Mouse (Mus musculus) heart, embryonic 10.5 days (tissue): ENCODE measurements at regions not wholly inside any gene's neighbourhood (a gene's known extent, or its start where the extent isn't known, plus 50 kb on each side); places are given as distances from the start of the nearest gene placed in this dataset.

Experiments
- DNase-seq: peaks from one replicate; pipeline ENCODE4 v3.0.0-alpha.2; 2017; ENCODE audit warnings: low spot score
- H3K27ac ChIP-seq: fragments of 300-500 bp; sonication (generic); 2 replicates; pipeline ENCODE4 v1.5.1; 2016; ENCODE audit warnings: mild to moderate bottlenecking
- H3K27me3 ChIP-seq: fragments of 300-500 bp; sonication (generic); 2 replicates; pipeline ENCODE4 v1.6.1; 2016; ENCODE audit warnings: mild to moderate bottlenecking; ENCODE audit not compliant: poor library complexity, insufficient read depth, severe bottlenecking
- H3K36me3 ChIP-seq: fragments of 300-500 bp; sonication (generic); 2 replicates; pipeline ENCODE4 v1.6.1; 2016; ENCODE audit warnings: mild to moderate bottlenecking, moderate library complexity
- H3K4me1 ChIP-seq: fragments of 300-500 bp; sonication (generic); 2 replicates; pipeline ENCODE4 v1.6.1; 2016; ENCODE audit warnings: mild to moderate bottlenecking
- H3K4me3 ChIP-seq: fragments of 300-500 bp; sonication (generic); 2 replicates; pipeline ENCODE4 v1.5.1; 2016; ENCODE audit warnings: mild to moderate bottlenecking, moderate library complexity
- H3K9me3 ChIP-seq: fragments of 300-500 bp; sonication (generic); 2 replicates; pipeline ENCODE4 v1.6.1; 2016; ENCODE audit warnings: mild to moderate bottlenecking, moderate library complexity
- WGBS: fragments of 180-500 bp; shearing (Covaris S2); methylation state at CpG from one replicate; pipeline ENCODE4 v1.1.7; 2016; 5-methylcytosine and 5-hydroxymethylcytosine counted together

DNA sequence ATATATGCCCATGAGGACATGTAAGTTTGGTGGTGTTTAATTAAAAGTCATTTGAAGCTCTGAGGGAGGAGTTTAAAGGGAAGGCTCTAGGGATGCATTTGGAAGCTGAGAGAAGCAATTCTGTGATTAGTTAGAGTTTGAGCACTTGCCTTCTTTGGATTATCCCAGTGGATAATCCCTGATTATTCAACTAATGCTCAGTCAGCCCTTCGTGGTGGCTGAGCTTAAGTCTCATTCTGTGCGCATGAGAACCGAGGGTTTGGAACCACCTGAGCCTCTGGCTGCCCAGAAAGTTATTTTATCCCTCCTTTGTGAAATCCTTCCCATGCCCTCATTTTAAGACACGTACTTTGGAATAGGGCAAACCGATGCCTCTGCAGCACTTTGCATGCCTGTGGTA, 285.9 kb downstream of the Dnajb9 start:
- Histone ChIP-seq H3K27me3 (no peaks in the 10 kb centered on the region), H3K4me1 (no peaks in the 10 kb centered on the region), H3K36me3 (no peaks in the 10 kb centered on the region), H3K27ac (no peak overlapping the region), H3K9me3 (no peaks in the 10 kb centered on the region), H3K4me3 (no peak overlapping the region)
- WGBS, result 72% methylated on average over 5 of the region's 5 CpGs
- DNase-seq, result no peak

DNA sequence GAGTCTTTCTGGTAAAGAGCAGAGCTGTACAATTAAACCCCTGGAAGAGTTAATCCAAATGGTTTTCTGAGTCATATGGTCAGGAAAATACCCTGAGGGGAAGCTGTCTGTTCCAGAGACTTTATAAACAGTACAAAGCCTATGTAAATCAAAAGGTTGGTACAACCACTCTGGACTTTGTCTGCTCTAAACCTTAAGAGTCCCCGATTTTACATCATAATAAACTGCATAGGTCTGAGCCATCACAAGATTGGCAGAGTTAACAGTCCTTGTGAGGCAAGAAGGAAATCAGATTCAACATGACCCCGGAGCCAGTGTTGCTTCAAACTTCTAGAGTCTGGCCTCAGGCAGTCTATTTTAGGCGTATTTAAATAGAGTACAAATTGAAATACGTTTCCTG, 289.7 kb downstream of the Dnajb9 start:
- 69% methylated on average over 4 of the region's 4 CpGs for WGBS
- Histone ChIP-seq H3K36me3 (no peaks in the 10 kb centered on the region), H3K27ac (no peak overlapping the region), H3K27me3 (no peaks in the 10 kb centered on the region), H3K9me3 (no peaks in the 10 kb centered on the region), H3K4me3 (no peak overlapping the region), H3K4me1 (no peaks in the 10 kb centered on the region)
- DNase-seq, result no peak

DNA sequence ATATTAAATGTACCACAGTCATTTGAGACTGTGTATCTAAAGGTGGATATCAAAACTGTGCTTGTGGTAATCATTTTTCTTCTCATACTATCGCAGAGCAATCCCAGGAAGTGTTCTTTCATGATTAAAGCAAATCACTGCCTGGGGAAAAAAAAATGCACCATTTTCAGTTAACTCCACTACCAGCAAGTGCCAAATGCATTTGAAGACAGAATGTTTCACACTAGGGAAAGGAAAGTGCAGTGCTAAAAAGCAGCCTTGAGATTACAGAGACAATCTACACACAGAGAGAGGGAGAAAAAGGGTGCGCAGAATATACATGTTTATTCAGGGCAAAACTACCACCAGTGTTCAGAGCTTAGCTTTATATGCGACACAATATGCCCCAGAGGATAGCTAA, 291.0 kb downstream of the Dnajb9 start:
- DNase-seq, result no peak
- H3K9me3 ChIP-seq, result no peaks in the 10 kb centered on the region
- WGBS, result 85% methylated on average over 3 of the region's 3 CpGs
- H3K27ac ChIP-seq, result no peak overlapping the region
- no peaks in the 10 kb centered on the region for H3K36me3 ChIP-seq
- H3K4me1 ChIP-seq, result no peaks in the 10 kb centered on the region
- no peak overlapping the region for H3K4me3 ChIP-seq
- H3K27me3 ChIP-seq, result no peaks in the 10 kb centered on the region

DNA sequence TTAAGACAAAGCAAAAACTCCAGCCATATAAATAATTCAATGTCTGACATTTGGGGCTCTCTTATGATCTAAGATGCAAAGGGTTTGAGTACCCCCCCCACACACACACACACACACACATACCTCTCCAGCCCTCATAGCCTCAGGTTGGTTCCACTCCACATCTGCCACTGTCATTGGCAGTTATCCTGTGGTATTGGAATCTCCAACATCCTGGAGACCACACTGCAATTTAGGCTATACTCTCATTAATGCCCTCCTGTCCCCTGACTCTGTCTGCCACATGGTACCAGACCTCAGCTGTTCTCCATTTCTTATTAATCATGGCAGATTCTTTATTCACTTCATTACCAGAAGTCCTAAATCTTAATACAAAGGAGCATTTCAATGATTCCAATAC, 293.3 kb downstream of the Dnajb9 start:
- no peak for DNase-seq
- Histone ChIP-seq H3K4me1 (no peaks in the 10 kb centered on the region), H3K9me3 (no peaks in the 10 kb centered on the region), H3K36me3 (no peaks in the 10 kb centered on the region), H3K4me3 (no peak overlapping the region), H3K27me3 (no peaks in the 10 kb centered on the region), H3K27ac (no peak overlapping the region)

DNA sequence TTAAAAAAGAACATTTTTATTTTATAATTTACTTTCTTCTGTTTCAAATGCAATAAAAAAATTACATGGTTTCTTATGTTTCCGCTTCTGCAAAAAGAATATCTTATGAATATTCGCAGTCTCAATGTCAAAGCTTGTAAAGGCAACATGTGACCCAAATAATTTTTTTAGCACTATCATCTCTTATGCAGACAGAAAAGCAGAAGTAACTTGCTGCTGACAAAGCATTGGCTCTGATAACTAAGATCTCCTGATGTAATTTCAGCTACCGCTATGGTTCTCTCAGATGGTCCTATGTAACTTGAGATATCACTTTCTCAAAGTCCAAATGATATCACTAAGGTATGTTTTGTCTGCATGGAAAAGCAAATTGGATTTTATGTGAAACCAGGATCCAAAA, 310.9 kb downstream of the Dnajb9 start:
- Histone ChIP-seq H3K27ac (no peak overlapping the region), H3K9me3 (no peaks in the 10 kb centered on the region)

DNA sequence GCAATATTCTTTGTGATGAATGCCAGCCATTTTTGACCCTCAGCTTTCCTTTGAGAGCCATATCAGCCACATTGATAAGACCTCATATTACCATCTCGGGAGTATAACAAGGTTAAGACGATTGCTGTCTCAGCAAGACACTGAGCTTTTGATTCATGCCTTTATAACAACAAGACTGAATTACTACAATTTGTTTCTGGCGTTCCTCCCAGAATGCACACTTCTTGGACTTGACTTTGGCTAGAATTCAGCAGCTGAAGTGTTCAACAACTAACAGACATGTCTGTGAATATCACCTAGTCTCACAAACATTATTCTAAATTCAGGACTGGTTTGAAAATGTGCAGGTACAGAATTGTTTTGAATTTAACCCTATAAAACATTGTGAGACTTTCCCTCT, 324.5 kb downstream of the Dnajb9 start:
- H3K27ac ChIP-seq, result no peak overlapping the region
- H3K4me3 ChIP-seq, result no peak overlapping the region
- 79% methylated on average over 3 of the region's 3 CpGs for WGBS
- no peaks in the 10 kb centered on the region for H3K27me3 ChIP-seq
- no peak for DNase-seq
- H3K4me1 ChIP-seq, result no peaks in the 10 kb centered on the region
- no peaks in the 10 kb centered on the region for H3K9me3 ChIP-seq
- H3K36me3 ChIP-seq, result no peaks in the 10 kb centered on the region

More for the DNA sequence above, 310.9 kb downstream of the Dnajb9 start:
- DNase-seq, result no peak
- 90% methylated on average over 3 of the region's 3 CpGs for WGBS
- H3K4me1 ChIP-seq, result no peaks in the 10 kb centered on the region
- no peak overlapping the region for H3K4me3 ChIP-seq
- H3K27me3 ChIP-seq, result no peaks in the 10 kb centered on the region
- no peaks in the 10 kb centered on the region for H3K36me3 ChIP-seq

DNA sequence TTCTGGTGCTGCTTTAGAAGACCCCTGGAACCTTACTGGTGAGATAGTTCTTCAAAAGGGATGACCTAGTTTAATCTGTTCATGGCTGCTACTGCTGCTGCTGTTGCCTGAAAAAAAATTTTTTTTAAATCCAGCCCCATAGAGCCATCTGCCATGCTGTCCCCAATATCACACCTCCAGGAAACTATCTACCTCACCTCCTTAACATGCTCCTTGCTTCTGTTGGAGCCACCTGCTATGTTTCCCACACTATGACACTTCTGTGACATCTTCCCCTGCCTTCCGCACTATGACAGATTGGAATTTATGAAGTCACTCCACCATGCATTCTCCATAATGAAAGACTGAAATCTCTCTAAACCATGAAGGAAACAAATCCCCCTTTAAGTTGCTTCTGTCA, 349.6 kb downstream of the Dnajb9 start:
- 87% methylated on average over 1 of the region's 1 CpGs for WGBS

DNA sequence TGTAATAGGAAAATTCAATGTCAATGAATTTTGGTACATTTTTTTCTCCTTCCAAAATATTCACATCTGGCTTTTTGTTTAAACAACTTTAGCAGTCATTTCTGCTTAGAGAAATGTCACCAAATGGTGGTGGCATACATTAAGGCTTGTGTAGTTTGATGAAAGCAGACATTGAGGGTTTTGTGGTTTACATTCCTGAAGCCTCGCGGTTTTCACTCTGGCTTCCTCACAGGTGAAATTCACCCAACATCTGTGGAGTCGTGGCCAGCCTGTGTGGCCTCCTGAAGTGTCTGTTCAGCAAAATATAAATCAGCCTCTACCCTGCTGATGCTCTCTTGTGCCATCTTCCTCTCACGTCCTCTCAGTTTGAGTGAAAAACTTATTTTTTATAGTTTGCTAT, 353.8 kb downstream of the Dnajb9 start:
- no peaks in the 10 kb centered on the region for H3K27me3 ChIP-seq
- H3K9me3 ChIP-seq, result no peaks in the 10 kb centered on the region
- 78% methylated on average over 4 of the region's 4 CpGs for WGBS
- H3K4me1 ChIP-seq, result no peaks in the 10 kb centered on the region
- H3K36me3 ChIP-seq, result no peaks in the 10 kb centered on the region
- no peak overlapping the region for H3K4me3 ChIP-seq
- H3K27ac ChIP-seq, result no peak overlapping the region
- no peak for DNase-seq

More for the DNA sequence above, 349.6 kb downstream of the Dnajb9 start:
- DNase-seq, result no peak
- Histone ChIP-seq H3K27me3 (no peaks in the 10 kb centered on the region), H3K9me3 (no peaks in the 10 kb centered on the region), H3K4me3 (no peak overlapping the region), H3K27ac (no peak overlapping the region), H3K4me1 (no peaks in the 10 kb centered on the region), H3K36me3 (no peaks in the 10 kb centered on the region)

DNA sequence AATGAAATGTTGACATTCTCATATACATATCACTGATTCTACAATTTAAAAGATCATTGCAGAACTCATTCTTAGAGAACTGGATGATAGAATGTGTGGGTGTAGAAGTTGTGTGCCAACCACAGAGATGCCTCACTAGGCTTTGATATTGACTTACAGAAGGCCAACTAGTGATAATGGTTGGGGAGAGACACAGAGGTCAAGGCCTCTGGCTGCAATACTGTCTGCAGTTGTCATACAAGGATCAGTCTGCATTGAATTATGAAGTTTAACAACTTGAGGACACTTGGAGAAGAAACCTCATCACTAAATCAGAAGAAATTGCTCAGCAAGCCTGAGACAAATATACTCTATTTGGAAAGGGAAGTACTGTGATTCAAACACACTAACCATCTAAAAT, 357.9 kb downstream of the Dnajb9 start:
- Histone ChIP-seq H3K9me3 (no peaks in the 10 kb centered on the region), H3K4me1 (no peaks in the 10 kb centered on the region), H3K27ac (no peak overlapping the region), H3K27me3 (no peaks in the 10 kb centered on the region), H3K4me3 (no peak overlapping the region), H3K36me3 (no peaks in the 10 kb centered on the region)
- no peak for DNase-seq

DNA sequence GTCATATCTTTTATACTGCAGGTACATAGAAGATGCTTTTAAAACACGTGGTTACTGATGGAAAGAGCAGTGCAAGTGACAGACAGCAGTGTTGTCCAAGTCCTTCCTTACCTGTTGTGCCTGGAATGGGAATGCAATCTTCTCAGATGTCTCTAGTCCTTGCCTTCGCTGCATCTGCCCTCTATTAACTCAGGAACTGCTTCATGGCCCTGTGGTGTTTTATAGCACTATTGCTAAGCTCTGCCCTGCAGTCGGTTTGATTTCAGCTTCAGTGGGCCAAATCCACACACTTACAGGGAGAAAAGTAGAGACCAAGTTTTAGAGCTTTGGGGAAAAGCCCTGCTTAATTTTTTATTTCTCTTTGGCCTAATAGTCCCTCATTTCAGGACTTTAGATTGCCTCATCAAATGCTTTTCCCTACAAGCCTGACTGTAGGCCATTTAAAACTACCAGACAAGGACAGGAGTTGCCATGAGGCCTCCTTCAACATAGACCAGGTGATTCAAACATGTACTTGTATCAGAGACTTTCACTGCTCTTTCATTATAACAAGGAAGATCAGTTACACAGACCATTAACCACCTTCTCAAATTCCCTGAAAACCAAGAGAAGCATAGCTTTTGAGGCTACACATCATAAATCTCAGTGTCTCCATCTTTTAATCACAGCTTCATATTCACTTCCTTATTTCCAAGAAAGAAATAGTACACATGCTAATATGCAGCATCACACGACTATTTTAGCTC, 358.7 kb downstream of the Dnajb9 start:
- Histone ChIP-seq H3K4me1 (no peaks in the 10 kb centered on the region), H3K4me3 (no peak overlapping the region), H3K36me3 (no peaks in the 10 kb centered on the region), H3K27ac (no peak overlapping the region), H3K9me3 (no peaks in the 10 kb centered on the region), H3K27me3 (no peaks in the 10 kb centered on the region)
- 63% methylated on average over 4 of the region's 4 CpGs for WGBS
- no peak for DNase-seq

DNA sequence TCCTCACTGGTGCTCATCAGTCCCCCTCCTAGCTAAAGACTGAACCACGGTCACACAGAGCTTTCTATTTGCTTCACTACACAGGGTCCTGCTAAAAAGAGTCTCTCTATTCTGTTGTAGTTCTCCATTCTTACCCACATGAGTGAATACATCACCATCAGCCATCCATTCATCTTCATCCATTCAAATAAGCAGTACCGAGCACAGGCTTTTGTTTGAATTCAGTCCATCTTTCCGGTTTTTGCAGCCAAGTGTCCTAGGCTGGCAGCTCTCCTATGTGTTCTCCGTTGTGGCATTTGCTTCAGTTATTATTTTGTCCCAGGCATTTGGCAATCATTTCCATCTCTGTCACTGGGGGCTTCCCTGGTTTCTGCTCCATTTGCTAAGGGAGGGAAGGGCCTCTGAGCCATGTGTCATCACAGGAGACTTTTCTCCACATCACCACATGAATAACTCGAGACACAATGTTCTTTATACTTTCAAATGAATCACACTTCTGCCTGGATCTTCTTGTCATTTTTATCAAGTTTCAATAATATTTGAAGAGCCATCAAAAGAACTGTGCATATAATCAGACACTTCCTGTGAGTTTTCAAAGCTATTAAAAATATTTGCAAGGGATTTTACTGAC, 366.1 kb downstream of the Dnajb9 start:
- Histone ChIP-seq H3K4me1 (no peaks in the 10 kb centered on the region), H3K36me3 (no peaks in the 10 kb centered on the region), H3K27ac (no peak overlapping the region), H3K27me3 (no peaks in the 10 kb centered on the region), H3K9me3 (no peaks in the 10 kb centered on the region), H3K4me3 (no peak overlapping the region)
- 69% methylated on average over 5 of the region's 5 CpGs for WGBS
- no peak for DNase-seq

DNA sequence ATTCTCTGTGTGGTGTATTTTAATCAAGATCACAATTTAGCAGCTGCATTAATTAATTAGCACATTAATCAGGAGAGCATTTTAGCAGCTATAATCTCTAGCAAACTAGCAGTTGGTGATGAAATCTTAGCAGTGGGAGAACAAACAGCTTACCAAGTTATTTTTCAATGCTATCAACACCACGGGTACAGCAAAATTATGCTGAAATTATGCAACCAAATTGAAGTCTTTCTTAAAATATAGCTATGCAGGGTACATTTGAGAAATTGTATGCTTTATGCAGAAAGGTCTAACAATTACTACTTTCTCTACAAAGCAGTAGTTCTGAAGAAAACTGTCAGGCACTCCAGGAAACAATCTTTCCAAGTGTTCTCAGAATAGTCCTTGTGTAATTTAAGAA, 378.1 kb downstream of the Dnajb9 start:
- H3K4me3 ChIP-seq, result no peak overlapping the region
- DNase-seq, result no peak
- whole genome bisulfite sequencing, result 68% methylated on average over 1 of the region's 1 CpGs
- H3K4me1 ChIP-seq, result no peaks in the 10 kb centered on the region
- H3K9me3 ChIP-seq, result no peaks in the 10 kb centered on the region
- no peak overlapping the region for H3K27ac ChIP-seq
- H3K36me3 ChIP-seq, result no peaks in the 10 kb centered on the region
- H3K27me3 ChIP-seq, result no peaks in the 10 kb centered on the region

DNA sequence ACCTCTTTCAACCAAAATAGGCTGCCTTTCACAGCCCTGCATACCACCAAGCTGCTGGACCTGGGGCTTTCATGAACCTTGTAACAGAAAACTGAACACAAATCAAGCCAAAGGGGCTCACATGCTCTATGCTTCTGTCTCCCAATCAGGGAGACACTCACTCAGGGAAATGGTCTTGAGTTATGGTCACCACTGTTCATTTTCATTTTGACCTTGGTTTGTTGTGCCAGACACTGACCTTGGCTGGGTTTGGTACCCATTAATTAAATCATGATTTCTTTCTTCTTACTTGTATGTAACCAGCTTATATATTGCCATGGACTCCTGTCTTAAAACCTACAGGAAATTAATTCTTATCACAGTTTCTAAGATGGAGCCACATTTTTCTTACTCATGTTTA, 381.5 kb downstream of the Dnajb9 start:
- Histone ChIP-seq H3K9me3 (no peaks in the 10 kb centered on the region), H3K4me1 (no peaks in the 10 kb centered on the region), H3K36me3 (no peaks in the 10 kb centered on the region), H3K27ac (no peak overlapping the region), H3K4me3 (no peak overlapping the region), H3K27me3 (no peaks in the 10 kb centered on the region)
- no peak for DNase-seq

DNA sequence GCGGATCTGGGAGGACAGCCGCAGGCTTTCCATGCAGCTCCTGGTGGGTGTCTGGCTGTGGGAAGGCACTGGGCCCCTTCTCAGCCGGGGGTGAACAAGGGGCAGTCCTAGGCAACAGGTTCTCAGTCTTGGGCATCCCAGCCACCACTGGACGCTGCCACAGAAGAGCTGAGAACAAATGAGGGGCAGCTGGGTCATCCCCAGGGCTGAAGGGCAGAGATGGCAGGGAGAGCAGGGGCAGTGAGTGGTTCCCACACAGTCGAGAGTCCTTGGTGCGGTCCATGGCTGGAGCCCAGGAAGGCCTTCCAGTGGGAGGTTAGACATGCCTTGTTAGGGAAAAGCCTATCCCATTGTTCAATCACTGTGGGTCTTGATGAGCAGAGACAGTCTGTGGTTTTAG, 382.2 kb downstream of the Dnajb9 start:
- DNase-seq, result no peak
- WGBS, result 80% methylated on average over 6 of the region's 6 CpGs
- Histone ChIP-seq H3K36me3 (no peaks in the 10 kb centered on the region), H3K27ac (no peak overlapping the region), H3K27me3 (no peaks in the 10 kb centered on the region), H3K4me1 (no peaks in the 10 kb centered on the region), H3K4me3 (no peak overlapping the region), H3K9me3 (no peaks in the 10 kb centered on the region)
